Mouse (Mus musculus) fibroblast of lung, adult 2 months (primary cell): ENCODE results near the gene Cox15.

Experiments
- DNase-seq: peaks from one replicate; pipeline ENCODE4 v3.0.0-alpha.2; 2011; ENCODE audit warnings: low read depth

Cox15 gene

GRCm38 (mm10) chr19:43752489-43753225, at the start of gene Cox15, which contains the start of gene Cutc:
Cox15 (minus strand) TSS chr19:43753000.
Cutc (plus strand) TSS chr19:43752996.
- peak; percentile 86 for DNase-seq

GRCm38 (mm10) chr19:43801427-43802051, 48.7 kb upstream of the Cox15 start:
- DNase-seq = no peak

- no peak for DNase-seq
Observed at GRCm38 (mm10) chr19:43797216-43797615, 44.4 kb upstream of the Cox15 start.

GRCm38 (mm10) chr19:43795511-43795910, 42.7 kb upstream of the Cox15 start:
- DNase-seq = no peak

- DNase-seq = no peak
Observed at GRCm38 (mm10) chr19:43793951-43794350, 41.2 kb upstream of the Cox15 start.

- no peak for DNase-seq
Observed at GRCm38 (mm10) chr19:43792537-43792936, 39.7 kb upstream of the Cox15 start.

- DNase-seq = no peak
Observed at GRCm38 (mm10) chr19:43789817-43790216, 37.0 kb upstream of the Cox15 start.

GRCm38 (mm10) chr19:43786249-43787026, 33.6 kb upstream of the Cox15 start:
- no peak for DNase-seq

- no peak for DNase-seq
Observed at GRCm38 (mm10) chr19:43784761-43785160, 32.0 kb upstream of the Cox15 start.

- DNase-seq = no peak
Observed at GRCm38 (mm10) chr19:43781980-43782379, 29.2 kb upstream of the Cox15 start, which contains the start of gene Abcc2. Abcc2 (plus strand) TSS chr19:43782192.

GRCm38 (mm10) chr19:43780391-43780790, 27.6 kb upstream of the Cox15 start:
- DNase-seq = no peak

- DNase-seq = no peak
Observed at GRCm38 (mm10) chr19:43777308-43777707, 24.5 kb upstream of the Cox15 start.

- no peak for DNase-seq
Observed at GRCm38 (mm10) chr19:43776561-43776960, 23.8 kb upstream of the Cox15 start.

GRCm38 (mm10) chr19:43775433-43775832, 22.6 kb upstream of the Cox15 start:
- DNase-seq = no peak

GRCm38 (mm10) chr19:43772311-43772710, 19.5 kb upstream of the Cox15 start:
- no peak for DNase-seq

GRCm38 (mm10) chr19:43771499-43771969, 18.7 kb upstream of the Cox15 start:
- no peak for DNase-seq

GRCm38 (mm10) chr19:43770584-43770983, 17.8 kb upstream of the Cox15 start:
- no peak for DNase-seq

GRCm38 (mm10) chr19:43769366-43769960, 16.7 kb upstream of the Cox15 start:
- no peak for DNase-seq

GRCm38 (mm10) chr19:43767549-43768322, 14.9 kb upstream of the Cox15 start:
- no peak for DNase-seq

- DNase-seq = no peak
Observed at GRCm38 (mm10) chr19:43766451-43766850, 13.7 kb upstream of the Cox15 start.

GRCm38 (mm10) chr19:43762410-43762809, 9.6 kb upstream of the Cox15 start:
- no peak for DNase-seq
